Mouse (Mus musculus) 3134 (cell line): ENCODE data around the gene Gm5725.
"Not testable (repeated sequence)": the region's sequence is repeated elsewhere in the genome, so short reads cannot be mapped to it uniquely, and the experiment has no call there.

Experiments
- DNase-seq: peaks from one replicate; pipeline ENCODE4 v3.0.0-alpha.2; 2011; ENCODE audit warnings: low spot score; ENCODE audit not compliant: insufficient read length; ENCODE audit errors: extremely low read depth

Gm5725 gene

GRCm38 (mm10) chr7:21844167-21844566, at the start of gene Gm5725:
Gm5725 (minus strand) TSS chr7:21844267.
- not testable (repeated sequence) for DNase-seq

GRCm38 (mm10) chr7:21832051-21832450, 12.0 kb downstream of the Gm5725 start, which contains the start of gene Vmn1r135:
Vmn1r135 (plus strand) TSS chr7:21832351.
- not testable (repeated sequence) for DNase-seq

- not testable (repeated sequence) for DNase-seq
Measured at GRCm38 (mm10) chr7:21796628-21797027, 47.4 kb downstream of the Gm5725 start, which contains the start of gene Gm4177. Gm4177 (minus strand) TSS chr7:21796728.
